Mouse (Mus musculus): ENCODE data around the gene Adamts4.

GRCm38 (mm10) chr1:171288328-171288727 lies 38.1 kb downstream of the Adamts4 start:
- TF ChIP-seq POLR2A (IDR thresholded peaks at IDR 0.05; ENCODE audit: low read depth, low read length), result no peak
- TF ChIP-seq MAFK (IDR thresholded peaks at IDR 0.05; ENCODE audit: insufficient replicate concordance, low read length), result no peak
- TF ChIP-seq HCFC1 (IDR thresholded peaks at IDR 0.05; ENCODE audit: low read depth, low read length), result no peak
- no peak for TF ChIP-seq MEF2A (IDR thresholded peaks at IDR 0.05; ENCODE audit: borderline replicate concordance, low read depth, low read length)
